Mouse (Mus musculus) A20 (cell line): ENCODE measurements around the gene Lgals12.

Experiments used
- DNase-seq: peaks from one replicate; pipeline ENCODE4 v3.0.0-alpha.2; 2011; ENCODE audit warnings: low read depth, low spot score

Gene Lgals12

DNA sequence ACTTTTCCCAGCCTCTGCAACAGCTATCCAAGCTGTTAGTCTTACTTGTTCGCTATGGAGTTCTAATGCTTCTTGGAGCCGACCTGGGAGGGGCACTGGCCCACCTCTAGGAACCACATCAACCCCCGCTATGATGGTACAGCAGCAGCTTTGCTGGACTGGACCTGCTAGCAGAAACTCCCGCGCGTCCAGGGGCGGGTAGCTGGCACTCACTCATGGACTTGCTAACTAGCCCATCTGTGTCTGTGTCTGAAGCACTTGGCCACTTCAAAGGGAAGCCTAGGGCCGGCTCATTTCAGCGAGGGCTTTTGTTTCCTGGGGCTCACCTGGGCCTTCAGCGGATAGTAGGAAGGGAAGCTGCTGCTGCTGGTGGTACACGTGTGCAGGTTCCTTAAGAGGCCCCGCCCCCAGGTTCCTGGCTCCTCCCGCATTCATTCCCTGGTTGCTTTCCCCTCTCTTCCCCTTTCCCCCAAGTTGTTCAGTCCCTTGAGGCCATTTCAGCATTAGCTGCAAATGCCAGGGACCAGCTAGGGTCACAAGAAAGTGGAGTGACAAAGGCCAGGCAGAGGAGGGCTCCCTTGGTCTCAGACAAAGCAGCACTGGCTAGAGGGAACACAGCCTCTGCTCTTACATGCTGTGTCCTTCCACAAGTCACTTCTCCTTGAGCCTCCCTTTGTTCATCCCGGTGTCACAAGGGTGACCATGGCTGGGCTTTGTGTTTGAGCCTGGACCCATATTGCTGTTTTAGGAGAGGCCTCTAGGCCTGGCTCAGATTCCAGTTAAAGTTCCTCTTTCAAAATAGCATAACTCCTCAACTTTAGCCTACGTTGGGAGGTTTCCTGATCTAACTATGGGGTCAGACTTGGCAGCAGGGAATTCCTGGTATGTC is at the start of gene Lgals12:
Gene Lgals12 (minus strand): TSS at position 393 of the 889 bp plus-strand sequence.
- no peak for DNase-seq

DNA sequence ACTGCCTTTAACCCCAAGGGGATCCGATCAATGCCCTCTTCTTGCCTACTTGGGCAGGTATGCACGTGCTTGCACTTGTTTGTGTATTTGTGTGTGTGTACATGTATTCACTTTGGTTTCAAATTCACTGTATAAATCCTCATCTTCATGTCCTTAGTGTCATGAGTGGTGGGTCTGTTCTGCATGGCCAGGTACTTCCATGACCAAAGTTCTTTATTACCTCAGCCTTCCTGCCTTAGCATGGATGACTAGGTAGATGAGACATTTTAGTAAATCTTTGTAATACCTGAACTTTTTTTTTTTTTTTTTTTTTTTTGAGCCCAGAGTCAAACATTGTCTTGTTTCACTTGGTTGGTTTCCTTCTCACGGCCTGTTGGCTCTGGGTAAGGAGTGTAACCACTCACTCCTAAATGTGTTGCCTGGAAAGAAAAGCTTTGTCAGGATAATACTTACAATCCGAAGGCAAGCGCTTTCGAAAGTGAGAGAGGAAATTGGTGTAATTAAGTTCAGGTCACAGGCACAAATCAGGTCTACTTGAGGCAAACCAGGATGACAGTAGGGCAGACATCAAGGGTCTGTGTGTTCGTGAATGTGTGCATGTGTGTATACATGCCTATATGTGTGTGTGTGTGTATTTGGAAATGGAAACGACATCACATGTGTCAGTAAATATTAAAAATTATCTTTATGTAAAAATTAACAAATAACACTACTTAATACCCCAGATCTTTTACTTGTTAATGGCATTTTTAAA is 42.1 kb upstream of the Lgals12 start:
- no peak for DNase-seq

DNA sequence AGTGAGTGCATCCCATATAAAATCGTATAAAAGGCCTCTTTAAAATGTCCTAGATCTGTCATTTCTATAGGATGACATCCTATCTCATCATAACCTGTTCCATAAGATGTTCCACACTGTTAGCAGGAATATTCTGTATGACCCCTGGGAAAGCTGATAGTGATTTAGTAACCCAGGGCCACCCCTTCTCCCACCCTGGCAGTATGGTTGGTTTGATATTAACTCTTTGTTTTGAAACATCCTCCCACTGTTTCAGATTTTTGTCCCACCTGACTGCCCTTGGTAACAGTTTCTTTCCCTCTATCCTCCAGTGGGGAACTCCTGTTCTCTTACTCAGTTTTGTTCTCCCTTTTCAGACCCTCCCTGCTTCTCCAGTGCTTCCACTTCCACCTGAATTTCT is 26.8 kb upstream of the Lgals12 start:
- no peak for DNase-seq

DNA sequence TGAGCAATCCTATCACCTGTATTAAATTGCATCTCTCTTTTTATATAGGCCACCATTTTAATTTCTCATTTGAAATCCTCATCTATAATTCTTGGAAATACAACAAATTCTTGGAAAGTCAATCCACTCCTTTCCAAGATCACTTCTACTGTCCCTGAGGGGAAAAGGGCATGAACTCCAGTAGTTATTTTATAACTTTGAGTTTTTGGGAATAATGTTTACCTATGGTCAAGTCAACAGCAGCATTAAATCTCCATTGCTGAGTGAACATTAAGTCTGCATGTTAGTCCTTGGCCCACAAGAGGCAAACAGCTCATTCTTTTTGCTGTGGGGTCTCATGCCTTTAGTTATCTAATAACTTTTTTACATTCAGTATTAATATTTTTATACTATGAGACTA is 26.0 kb upstream of the Lgals12 start:
- no peak for DNase-seq

DNA sequence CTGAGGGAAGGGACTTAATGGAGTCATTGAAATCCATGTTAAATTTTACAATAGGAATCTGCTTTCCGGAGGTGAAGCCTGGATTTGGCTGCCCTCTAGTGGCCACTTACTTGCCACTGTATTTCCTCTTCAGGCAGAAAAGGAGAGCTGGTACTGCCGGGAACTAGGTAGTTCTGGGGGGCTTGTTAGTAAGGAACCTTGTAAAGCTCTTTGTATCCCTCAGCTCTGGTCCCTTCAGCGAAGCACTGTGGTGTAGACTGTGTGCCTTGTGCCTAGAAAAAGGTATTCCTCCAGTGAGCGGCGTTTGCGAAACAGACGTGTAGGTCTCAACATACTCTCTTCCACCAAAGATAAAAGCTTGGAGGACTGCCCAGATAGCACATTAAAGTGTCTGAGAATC is 10.7 kb upstream of the Lgals12 start:
- peak; percentile 55 for DNase-seq

DNA sequence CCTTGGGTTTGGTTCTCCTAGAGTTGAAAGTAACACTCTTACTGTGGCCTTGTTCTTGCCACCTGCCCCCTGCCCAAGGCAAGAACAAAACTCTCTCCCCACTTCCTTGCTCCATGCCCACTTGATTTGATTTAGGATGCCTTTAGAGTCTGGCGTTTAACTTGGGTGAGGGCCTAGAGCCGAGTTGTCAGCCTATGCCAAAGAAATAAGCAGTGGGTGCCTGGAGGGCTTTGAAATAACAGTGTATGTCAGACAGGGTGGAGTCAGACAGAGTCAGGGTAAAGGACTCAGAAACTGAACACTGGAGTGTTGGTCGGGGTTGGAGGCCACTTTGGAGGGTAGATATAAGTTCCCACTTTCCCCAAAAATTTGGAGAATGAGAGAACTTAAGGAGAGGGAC is 10.1 kb upstream of the Lgals12 start:
- DNase-seq, result no peak

DNA sequence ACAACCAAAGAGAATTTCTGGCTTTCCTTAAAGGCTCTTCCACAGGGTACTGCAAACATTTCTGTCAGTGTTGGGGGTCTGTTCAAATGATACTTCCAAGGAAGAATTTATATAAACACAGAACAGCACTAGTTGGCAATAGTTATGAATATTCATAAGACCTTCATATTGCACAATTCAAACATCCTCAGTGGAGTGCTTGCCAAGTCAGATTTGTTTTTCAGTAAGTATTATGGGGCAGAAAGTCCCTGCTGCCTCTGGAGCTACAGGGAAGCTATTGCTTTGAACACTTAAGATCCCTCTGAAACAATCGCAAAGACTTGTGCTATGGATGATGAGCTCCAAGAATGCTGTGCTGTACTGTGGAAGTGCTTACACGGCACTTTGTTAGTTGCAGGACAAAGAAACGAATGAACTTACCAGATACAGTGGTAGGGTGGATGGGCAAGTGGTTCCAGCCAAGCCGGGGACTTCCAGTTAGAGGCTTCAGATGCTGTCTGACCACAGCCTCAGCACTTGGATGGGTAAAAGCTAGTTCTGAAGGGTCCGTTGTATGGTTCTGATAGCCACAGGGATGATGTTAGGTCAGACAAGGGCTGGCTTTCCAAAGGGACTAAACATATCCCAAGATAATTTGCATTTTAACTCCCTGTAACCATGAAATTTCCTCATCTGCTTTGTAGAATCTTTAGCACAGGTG is 9.4 kb upstream of the Lgals12 start:
- no peak for DNase-seq

DNA sequence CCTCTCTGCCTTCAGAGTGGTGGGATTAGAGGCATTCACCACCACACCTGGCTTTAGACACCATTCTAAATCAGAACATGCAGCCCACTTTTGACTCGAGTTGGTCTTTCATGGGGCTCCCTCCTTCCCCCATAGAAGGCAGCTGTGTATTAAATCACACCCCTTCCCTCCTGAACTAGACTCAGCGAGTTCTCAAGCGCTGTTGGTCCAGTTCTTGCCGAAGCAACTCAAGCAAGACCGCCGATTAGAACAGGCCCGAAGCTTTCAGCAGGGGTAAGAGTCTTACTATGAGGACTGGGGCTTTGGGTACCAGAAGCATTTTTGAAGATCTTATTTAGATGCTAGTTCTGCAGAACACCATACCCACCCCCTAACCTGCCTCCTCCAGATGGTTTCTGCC is 6.2 kb upstream of the Lgals12 start:
- DNase-seq, result no peak

DNA sequence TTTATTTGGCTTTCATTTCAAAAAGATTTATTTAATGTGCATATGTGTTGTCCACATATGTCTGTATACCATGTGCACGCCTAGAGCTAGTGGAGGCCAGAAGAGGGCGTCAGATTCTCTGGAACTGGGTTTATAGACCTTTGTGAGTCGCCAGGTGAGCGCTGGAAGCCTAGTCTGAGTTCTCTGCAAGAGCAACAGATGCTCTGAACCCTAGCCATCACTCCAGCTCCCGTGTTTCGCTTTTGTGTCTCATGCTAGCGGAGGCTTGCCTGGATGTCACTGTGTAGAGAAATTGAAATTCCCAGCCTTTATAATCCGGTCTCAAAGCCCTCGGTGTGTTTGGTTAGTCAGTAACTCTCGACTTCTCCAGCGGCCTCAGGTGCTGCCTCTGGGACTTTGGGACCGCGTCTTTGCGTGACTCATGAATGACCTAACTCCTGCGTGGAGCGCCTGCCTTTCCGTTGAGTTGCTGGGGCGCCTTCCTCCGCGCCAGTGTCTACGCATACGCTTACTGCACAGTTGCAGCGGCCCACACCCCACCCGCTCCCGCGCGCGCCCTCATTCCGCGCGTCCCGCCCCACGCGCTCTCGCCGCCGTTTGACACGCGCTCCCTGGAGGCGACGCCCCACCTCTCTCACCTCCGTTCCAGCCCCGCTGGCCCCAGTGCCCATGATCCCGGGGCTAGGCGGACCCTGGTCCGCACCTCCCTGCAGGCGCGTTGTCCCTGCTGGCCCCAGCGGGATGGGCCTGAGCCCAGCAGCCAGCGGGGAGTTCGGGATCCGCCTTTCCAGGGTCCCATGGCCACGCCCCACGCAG is 5.2 kb upstream of the Lgals12 start, which contains the start of gene Hrasls5:
Gene Hrasls5 (plus strand): TSS at position 600 of the 816 bp plus-strand sequence.
- DNase-seq, result no peak

DNA sequence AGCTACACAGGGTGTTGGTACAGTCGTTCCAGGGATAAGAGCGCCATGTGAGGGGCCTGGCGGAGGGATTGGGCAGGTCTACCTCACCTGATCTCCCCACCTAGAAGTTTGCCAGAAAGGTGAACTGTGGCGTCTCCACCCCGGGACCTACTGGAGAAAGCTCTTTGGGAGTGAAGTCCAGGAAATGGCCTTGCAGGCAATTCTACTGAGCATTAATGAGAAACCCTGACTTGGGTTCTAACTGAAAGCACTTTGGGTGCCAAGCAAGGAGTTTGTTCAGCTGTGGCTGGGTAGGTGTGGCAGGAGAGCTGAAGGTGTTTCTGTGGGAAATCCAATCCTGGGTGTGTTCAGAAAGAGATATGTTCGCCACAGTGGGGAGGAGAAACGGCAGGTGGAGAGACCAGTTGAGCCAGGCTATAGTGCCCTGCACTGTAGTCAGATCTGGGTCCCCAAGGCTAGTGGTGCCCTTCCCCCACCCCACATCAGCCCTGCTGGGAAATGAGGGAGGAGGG is 753 bp upstream of the Lgals12 start:
- no peak for DNase-seq

DNA sequence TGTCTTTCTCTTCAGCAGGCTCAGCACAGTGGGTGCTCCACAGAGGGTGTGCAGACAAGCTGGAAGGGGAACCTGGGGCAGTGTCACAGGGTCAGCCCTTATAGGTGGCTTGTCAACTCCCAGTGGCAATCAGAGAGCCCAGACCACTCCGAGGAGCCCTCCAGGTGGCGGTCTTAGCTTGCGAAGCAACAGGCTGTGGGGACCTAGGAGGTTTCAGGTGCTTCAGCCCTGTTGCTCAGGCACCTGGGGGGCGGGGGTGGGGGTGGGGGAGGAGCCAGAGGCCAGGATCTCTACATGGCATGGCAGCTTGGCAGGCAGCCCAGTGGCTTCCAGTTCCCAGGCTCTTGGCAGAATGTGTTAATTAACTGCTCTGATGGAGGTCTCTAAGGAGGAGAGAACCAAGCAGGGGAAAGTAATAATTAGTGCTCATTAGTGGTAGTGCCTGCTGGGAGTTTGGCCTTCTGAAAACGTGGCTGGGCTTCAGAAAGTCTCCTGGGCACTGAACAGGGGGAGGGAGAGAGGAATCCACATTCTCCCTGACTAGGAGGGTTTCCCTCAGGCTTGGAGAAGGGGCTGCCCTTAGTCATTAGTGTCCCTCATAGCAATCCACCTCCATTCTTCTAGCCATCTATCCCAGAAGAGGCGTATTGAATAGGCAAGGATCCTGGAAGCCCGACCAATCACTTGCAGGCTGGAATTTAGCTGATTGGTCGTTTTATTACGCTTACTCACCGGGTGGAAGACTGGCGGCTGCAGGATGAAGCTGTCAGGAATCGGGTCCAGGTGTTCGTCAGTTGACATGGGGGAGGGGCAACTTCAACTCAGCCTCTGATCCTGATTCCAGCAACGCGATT is 836 bp downstream of the Lgals12 start:
- DNase-seq, result no peak

DNA sequence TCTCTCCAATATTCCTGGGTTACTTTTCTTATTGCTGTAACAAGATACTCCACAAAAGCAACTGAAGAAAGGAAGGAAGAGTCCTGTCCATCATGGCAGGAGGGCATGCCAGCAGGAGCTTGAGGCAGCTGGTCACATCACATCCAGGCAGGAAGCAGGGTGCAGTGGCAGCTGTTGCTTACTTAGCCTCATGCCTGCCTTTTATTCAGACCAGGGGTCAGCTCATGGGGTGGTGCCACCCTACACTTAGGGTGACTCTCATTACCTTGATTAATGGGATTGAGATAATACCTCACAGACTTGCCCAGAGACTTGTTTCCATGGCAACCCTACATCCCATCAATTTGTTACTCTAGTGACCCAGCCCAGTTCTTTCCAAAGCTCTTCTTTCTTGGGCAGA is 2.0 kb downstream of the Lgals12 start:
- DNase-seq, result no peak

DNA sequence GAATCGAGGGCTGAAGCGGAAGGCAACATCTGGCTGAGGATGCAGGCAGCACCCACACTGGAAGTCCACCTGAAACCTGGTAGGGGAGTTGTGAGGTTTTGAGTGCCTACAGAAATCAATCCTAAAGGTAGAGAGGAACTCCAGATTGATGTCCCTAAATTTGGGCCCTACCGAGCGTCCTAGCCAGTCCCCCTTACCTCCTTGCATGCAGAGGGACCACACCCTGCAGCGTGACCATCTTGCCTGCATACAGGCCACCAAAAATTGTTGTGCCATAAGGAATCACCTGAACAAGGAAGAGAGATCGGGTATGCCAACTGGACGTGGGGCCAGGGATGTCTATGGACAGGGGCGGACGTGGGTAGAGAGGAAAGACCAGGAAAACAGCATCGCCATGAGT is 2.9 kb downstream of the Lgals12 start:
- DNase-seq, result no peak

DNA sequence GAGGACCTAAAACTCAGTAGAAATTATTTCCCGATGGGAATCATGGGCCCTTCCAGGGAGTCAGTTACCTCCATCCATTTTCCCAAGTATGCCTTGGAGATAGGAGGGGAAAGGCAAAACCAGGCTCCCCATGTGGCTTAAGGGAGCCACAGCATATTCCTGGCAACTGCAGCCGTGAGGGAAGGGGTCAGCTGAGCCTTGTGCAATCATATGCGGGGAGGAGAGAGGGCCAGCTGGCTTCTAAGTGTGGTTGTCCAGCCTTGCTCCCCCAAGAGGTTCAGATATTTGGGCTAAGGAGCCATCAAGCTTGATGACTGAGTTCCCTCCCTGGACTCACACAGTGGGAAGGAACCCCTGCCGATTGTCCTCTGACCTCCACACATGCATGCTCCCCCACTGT is 5.4 kb downstream of the Lgals12 start:
- DNase-seq, result no peak

DNA sequence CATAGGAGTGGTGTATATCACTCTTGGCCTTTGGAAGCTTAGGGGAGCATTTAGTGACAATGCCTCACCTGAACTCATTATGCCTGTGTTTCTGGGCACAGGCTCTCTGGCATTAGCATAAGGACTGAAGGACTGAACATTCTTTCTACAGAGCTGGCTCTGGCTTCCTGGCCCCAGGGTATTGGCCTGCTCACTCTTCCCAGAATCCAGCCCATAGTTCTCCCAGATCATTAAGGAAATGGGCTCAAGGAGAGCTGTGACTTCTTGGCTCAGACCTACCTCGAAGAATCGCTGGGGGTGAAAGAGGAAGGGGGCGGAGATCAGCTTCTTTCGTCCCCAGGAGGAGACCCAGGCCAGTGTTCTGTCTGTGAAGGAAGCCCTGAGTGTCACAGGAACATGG is 8.5 kb downstream of the Lgals12 start:
- DNase-seq, result no peak

DNA sequence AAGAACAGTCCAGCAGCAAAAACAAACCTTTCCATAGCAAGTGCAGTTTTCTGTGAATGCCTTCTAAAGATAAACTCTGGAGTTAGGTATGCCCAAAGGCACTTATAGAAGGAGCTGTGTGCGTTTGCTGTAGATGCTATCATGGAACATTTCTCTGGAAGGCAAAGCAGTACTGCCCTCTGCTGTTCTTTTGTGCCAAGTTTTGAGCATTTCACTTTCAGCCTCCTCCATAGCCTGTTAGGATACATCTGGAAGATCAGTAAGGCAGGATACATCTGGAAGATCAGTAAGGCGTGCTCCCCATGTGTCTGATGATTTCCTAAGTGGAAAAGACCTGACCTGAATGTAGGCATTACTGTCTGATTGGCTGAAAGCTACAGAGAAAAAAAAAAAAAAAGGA is 11.5 kb downstream of the Lgals12 start:
- peak; percentile 53 for DNase-seq

DNA sequence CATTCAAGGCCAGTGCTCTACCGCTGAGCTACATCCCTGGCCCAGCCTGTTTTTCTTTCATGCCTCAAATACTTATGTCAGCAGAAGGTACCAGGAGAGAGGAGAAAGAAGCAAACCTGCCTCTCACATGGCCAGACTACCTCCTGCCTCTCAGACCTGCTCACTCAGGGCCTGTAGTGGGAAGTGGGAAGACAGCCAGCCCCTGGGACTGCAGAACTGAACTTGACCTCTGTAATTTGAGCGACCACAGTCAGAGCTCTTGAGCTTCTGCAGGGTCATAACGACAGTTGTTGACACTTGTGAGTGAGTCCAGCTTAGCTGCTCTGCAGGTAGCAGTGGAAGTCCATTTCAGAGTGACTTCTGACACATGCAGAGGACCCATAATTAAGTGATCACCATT is 15.0 kb downstream of the Lgals12 start:
- no peak for DNase-seq

DNA sequence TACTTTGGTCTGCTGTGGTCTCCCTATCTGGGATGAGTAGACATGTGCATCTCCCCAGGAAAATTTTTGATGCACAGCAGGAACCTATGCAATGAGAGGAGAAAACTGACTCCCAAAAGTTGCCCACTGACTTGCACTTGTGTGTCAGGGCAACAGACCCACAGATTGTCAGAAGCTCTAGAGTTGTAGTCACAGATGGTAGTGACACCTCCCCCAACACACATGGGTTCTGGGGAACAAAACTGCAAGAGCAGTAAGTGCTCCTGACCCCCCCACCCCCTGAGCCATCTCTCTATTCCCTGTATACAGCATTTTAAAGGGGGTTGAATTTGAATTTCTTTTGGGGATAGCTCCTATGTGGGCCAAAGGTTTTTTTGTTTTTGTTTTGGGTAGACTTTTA is 16.2 kb downstream of the Lgals12 start:
- no peak for DNase-seq

DNA sequence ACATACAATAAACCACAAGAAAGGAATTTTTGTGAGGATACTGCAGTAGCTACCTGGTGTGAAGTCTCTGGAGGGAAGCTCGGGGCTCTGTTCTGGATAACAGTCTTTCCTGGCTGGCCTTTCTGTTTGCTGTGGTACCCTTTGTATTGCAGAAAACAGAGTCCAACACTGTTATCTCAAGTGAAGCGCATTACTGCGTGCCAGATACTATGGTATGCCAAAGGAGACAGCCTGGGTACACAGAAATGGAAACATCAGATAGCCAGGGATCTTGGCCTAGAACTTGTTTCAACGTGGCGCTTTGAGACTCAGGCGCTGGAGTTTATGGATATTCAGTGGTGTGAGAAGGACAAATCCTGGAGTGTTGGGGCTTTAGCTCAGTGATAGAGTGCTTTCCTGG is 21.2 kb downstream of the Lgals12 start:
- DNase-seq, result no peak

DNA sequence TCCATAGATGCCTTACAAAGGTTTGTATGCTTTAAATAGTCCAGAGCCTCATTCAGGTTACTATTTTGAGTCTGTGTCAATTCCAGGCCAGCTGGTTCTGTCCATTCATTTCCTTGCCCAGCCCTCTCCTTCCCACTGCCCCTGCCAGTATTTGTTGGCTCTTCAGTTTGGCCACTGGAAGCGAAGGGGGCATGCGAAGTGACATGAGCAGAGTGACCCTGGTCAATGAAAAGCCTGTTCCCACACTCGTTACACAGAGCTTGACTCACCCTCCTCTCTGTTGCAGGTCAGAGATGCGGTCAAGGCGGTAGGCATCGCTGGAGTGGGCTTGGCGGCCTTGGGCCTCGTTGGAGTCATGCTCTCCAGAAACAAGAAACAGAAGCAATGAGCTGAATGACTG is 21.7 kb downstream of the Lgals12 start:
- no peak for DNase-seq
